In the genomic region with DNA sequence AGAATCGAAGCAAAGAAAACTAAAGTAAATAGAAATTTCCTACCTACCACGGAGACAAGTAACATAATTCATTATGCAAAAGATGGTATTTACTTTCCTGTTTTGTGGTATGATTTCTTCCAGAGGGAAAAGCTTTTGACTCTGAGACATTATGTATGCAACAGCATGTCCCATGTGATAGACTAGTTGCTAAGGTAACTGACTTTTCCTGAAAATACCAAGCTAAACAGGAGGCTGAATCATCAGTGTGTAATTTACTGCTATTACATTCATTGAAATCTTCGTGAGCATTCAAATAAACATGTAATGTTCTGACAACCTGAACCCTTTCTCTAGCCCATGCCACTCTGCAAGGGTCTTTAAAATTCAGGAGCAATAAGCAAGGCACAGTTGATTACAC, we compare ENCODE assay signal across 18 mouse cellular contexts.
A peak's percentile ranks its signal among the peaks of the same experiment; 100 is the strongest.
DNase-seq lines count a peak whose midpoint lies in the region; ATAC-seq and TF ChIP-seq lines count a peak whose summit lies in the region.
"Had no signal": no experiment of that assay in that cellular context is flagged by ENCODE, and none has a peak within 500 bp of the region (broad histone marks: within the 10 kb centered on the region; RNA-seq: fewer than 3 reads in every experiment).

No protein-coding gene starts in this region.

- intact Hi-C loops in left cerebral cortex, postnatal 14 days (cut with DNase I): no loop called here

- H3K27me3 ChIP-seq in forebrain, embryonic 12.5 days: no peaks in the 10 kb centered on the region
- no peaks in the 10 kb centered on the region for H3K27me3 ChIP-seq in forebrain, embryonic 11.5 days (ENCODE audit: control insufficient read depth, insufficient read depth, low read length)
- no peaks in the 10 kb centered on the region for H3K27me3 ChIP-seq in forebrain, embryonic 14.5 days (replicated peaks; ENCODE audit: control insufficient read depth, insufficient read depth, low read length)
- no peaks in the 10 kb centered on the region for H3K27me3 ChIP-seq in midbrain, postnatal 0 days (ENCODE audit: insufficient read depth, low read length)
- H3K27me3 ChIP-seq: embryonic facial prominence, embryonic 13.5 days; limb, embryonic 15.5 days had no signal

- no peak overlapping the region for H3K4me2 ChIP-seq in forebrain, embryonic 12.5 days
- H3K4me2 ChIP-seq in forebrain, embryonic 11.5 days (ENCODE audit: low read depth, low read length, severe bottlenecking): no peak overlapping the region
- H3K4me2 ChIP-seq in forebrain, embryonic 14.5 days (ENCODE audit: low read length): no peak overlapping the region
- H3K4me2 ChIP-seq in midbrain, postnatal 0 days (ENCODE audit: low read depth, low read length, poor library complexity, severe bottlenecking): no peak overlapping the region
- H3K4me2 ChIP-seq: embryonic facial prominence, embryonic 13.5 days; limb, embryonic 15.5 days had no signal

- no peaks in the 10 kb centered on the region for H3K9me3 ChIP-seq in forebrain, embryonic 12.5 days
- H3K9me3 ChIP-seq in forebrain, embryonic 11.5 days (ENCODE audit: control insufficient read depth, low read length): no peaks in the 10 kb centered on the region
- H3K9me3 ChIP-seq in forebrain, embryonic 14.5 days (replicated peaks; ENCODE audit: control insufficient read depth, low read length): no peaks in the 10 kb centered on the region
- no peaks in the 10 kb centered on the region for H3K9me3 ChIP-seq in midbrain, postnatal 0 days (ENCODE audit: low read length)
- H3K9me3 ChIP-seq: embryonic facial prominence, embryonic 13.5 days; G1E; limb, embryonic 15.5 days had no signal

- WGBS in forebrain, embryonic 12.5 days: 64% methylated on average over 3 of the region's 3 CpGs
- 71% methylated on average over 3 of the region's 3 CpGs for WGBS in forebrain, embryonic 11.5 days
- 56% methylated on average over 3 of the region's 3 CpGs for WGBS in forebrain, embryonic 14.5 days
- WGBS in midbrain, postnatal 0 days: 39% methylated on average over 3 of the region's 3 CpGs

- H3K4me3 ChIP-seq in forebrain, embryonic 12.5 days (replicated peaks): no peak overlapping the region
- no peak overlapping the region for H3K4me3 ChIP-seq in forebrain, embryonic 11.5 days (ENCODE audit: low read depth, low read length)
- no peak overlapping the region for H3K4me3 ChIP-seq in forebrain, embryonic 14.5 days (ENCODE audit: low read depth, low read length)
- no peak overlapping the region for H3K4me3 ChIP-seq in midbrain, postnatal 0 days (ENCODE audit: low read depth, low read length)
- H3K4me3 ChIP-seq: embryonic facial prominence, embryonic 13.5 days; limb, embryonic 15.5 days had no signal

- no peaks in the 10 kb centered on the region for H3K4me1 ChIP-seq in forebrain, embryonic 12.5 days
- H3K4me1 ChIP-seq in forebrain, embryonic 11.5 days (replicated peaks; ENCODE audit: control insufficient read depth, insufficient read depth, low read length): no peaks in the 10 kb centered on the region
- no peaks in the 10 kb centered on the region for H3K4me1 ChIP-seq in forebrain, embryonic 14.5 days (ENCODE audit: control insufficient read depth, insufficient read depth, low read length)
- H3K4me1 ChIP-seq in midbrain, postnatal 0 days (ENCODE audit: insufficient read depth, low read length): no peaks in the 10 kb centered on the region
- H3K4me1 ChIP-seq: embryonic facial prominence, embryonic 13.5 days; limb, embryonic 15.5 days had no signal

- H3K9ac ChIP-seq in forebrain, embryonic 12.5 days: no peak overlapping the region
- no peak overlapping the region for H3K9ac ChIP-seq in forebrain, embryonic 11.5 days (ENCODE audit: low read length)
- no peak overlapping the region for H3K9ac ChIP-seq in forebrain, embryonic 14.5 days (ENCODE audit: low read length)
- H3K9ac ChIP-seq in midbrain, postnatal 0 days (replicated peaks; ENCODE audit: low read length, poor library complexity, severe bottlenecking): no peak overlapping the region
- H3K9ac ChIP-seq: embryonic facial prominence, embryonic 13.5 days; limb, embryonic 15.5 days had no signal

- no peak for DNase-seq in forebrain, embryonic 11.5 days (ENCODE audit: low spot score)
- DNase-seq in left cerebral cortex, postnatal 14 days (ENCODE audit: low spot score in 2 of 2): peak; percentile 3 to 37
- no peak for DNase-seq in left cerebral cortex, adult 9 months (ENCODE audit: low spot score in 2 of 2)
- peak; percentile 65 for DNase-seq in forebrain, embryonic 14.5 days (ENCODE audit: low spot score)
- DNase-seq in midbrain, postnatal 0 days (ENCODE audit: low spot score): peak; percentile 4
- DNase-seq in testis, postnatal 14 days (ENCODE audit: low spot score): no peak
- DNase-seq in embryo, embryonic 10.5 days (ENCODE audit: low spot score): no peak
- DNase-seq: adrenal gland, postnatal 25 days; cerebellum, adult 9-11 months; layer of hippocampus, postnatal 36 days; right cerebral cortex, adult 18-20 months; thymus, postnatal 36 days had no signal

- no peak for TF ChIP-seq CTCF in midbrain, postnatal 0 days (IDR thresholded peaks at IDR 0.05)

- ATAC-seq in forebrain, embryonic 12.5 days (ENCODE audit: low FRiP score): peak; percentile 64; the same call in 1 of the 2 replicates
- no peak for ATAC-seq in forebrain, embryonic 11.5 days (replicated peaks; ENCODE audit: low FRiP score)
- ATAC-seq in forebrain, embryonic 14.5 days: peak; percentile 81; the same call in 1 of the 2 replicates
- ATAC-seq in midbrain, postnatal 0 days (ENCODE audit: low FRiP score): peak; percentile 76; the same call in 1 of the 2 replicates
- ATAC-seq: intestine, postnatal 0 days; lung, postnatal 0 days had no signal

- no peaks in the 10 kb centered on the region for H3K36me3 ChIP-seq in forebrain, embryonic 12.5 days (replicated peaks)
- H3K36me3 ChIP-seq in forebrain, embryonic 11.5 days (ENCODE audit: control insufficient read depth, insufficient read depth, low read length): no peaks in the 10 kb centered on the region
- no peaks in the 10 kb centered on the region for H3K36me3 ChIP-seq in forebrain, embryonic 14.5 days (ENCODE audit: control insufficient read depth, insufficient read depth, low read length)
- no peaks in the 10 kb centered on the region for H3K36me3 ChIP-seq in midbrain, postnatal 0 days (ENCODE audit: insufficient read depth, low read length)
- H3K36me3 ChIP-seq: embryonic facial prominence, embryonic 13.5 days; G1E; limb, embryonic 15.5 days had no signal

- no peak overlapping the region for H3K27ac ChIP-seq in forebrain, embryonic 12.5 days
- no peak overlapping the region for H3K27ac ChIP-seq in forebrain, embryonic 11.5 days (ENCODE audit: low read depth, low read length)
- no peak overlapping the region for H3K27ac ChIP-seq in forebrain, embryonic 14.5 days (ENCODE audit: low read depth, low read length)
- no peak overlapping the region for H3K27ac ChIP-seq in midbrain, postnatal 0 days (ENCODE audit: low read depth, low read length)
- H3K27ac ChIP-seq: embryonic facial prominence, embryonic 13.5 days; limb, embryonic 15.5 days had no signal

Comparison
In these comparisons a context has a peak if more than half of its experiments do, and no peak if none do; other contexts are left out.
1. DNase-seq: peak in left cerebral cortex, postnatal 14 days (2 of 2), forebrain, embryonic 14.5 days (single experiment) and midbrain, postnatal 0 days (single experiment); none in forebrain, embryonic 11.5 days (single experiment), left cerebral cortex, adult 9 months (0 of 2), testis, postnatal 14 days (single experiment) and embryo, embryonic 10.5 days (single experiment).